Mouse (Mus musculus) spleen, adult 2 months (tissue): ENCODE data around the gene Slc19a1. TPM values are rescaled to one million over a fixed set of nuclear protein-coding genes. Genes with fewer than 3 reads are reported as not detected.

Source experiments
- DNase-seq, 2 experiments: peaks; one replicate each; pipeline versions ENCODE4 v3.0.0 to v3.0.0-alpha.2; 2012 to 2021; ENCODE audit warnings: low spot score in 2 of 2, low read depth in 1 of 2
- H3K27ac ChIP-seq: fragments of 200-500 bp; 2 replicates; pipeline ENCODE4 v1.5.1; 2012; ENCODE audit warnings: low read length, inconsistent platforms; ENCODE audit not compliant: insufficient read depth
- H3K27me3 ChIP-seq: fragments of 200-500 bp; 2 replicates; pipeline ENCODE4 v1.6.1; 2012; ENCODE audit warnings: mild to moderate bottlenecking, moderate library complexity, low read length, inconsistent platforms; ENCODE audit not compliant: control insufficient read depth, insufficient read depth
- H3K36me3 ChIP-seq: fragments of 200-500 bp; 2 replicates; pipeline ENCODE4 v1.6.1; 2012; ENCODE audit warnings: mild to moderate bottlenecking, low read length, inconsistent platforms; ENCODE audit not compliant: control insufficient read depth, insufficient read depth
- H3K4me1 ChIP-seq: fragments of 200-500 bp; 2 replicates; pipeline ENCODE4 v1.6.1; 2011; ENCODE audit warnings: inconsistent platforms; ENCODE audit not compliant: control insufficient read depth, insufficient read depth, insufficient read length
- H3K4me3 ChIP-seq: fragments of 200-500 bp; 2 replicates; pipeline ENCODE4 v1.5.1; 2011; ENCODE audit warnings: mild to moderate bottlenecking, inconsistent platforms; ENCODE audit not compliant: insufficient read depth, insufficient read length; ENCODE audit errors: extremely low read depth
- CTCF ChIP-seq: fragments of 200-500 bp; IDR thresholded peaks from 2 replicates; pipeline ENCODE4 v1.5.1; 2011; ENCODE audit warnings: mild to moderate bottlenecking, inconsistent platforms; ENCODE audit not compliant: insufficient read depth, insufficient read length, insufficient replicate concordance; ENCODE audit errors: extremely low read depth
- POLR2A ChIP-seq: fragments of 200-500 bp; IDR thresholded peaks from 2 replicates; pipeline ENCODE4 v1.6.1; 2011; ENCODE audit warnings: low read depth, low read length, inconsistent platforms
- WGBS: fragments of 180-500 bp; shearing (Covaris S2); methylation state at CpG from one replicate; pipeline ENCODE4 v1.1.7; 2018; 5-methylcytosine and 5-hydroxymethylcytosine counted together
- polyA plus RNA-seq: library from polyadenylated mRNA; depleted of rRNA; stranded (reverse); fragments of >200 nt; gene quantifications from 2 replicates; pipeline ENCODE4 v1.2.3, GENCODE M21; 2012

Slc19a1 gene
- polyA plus RNA-seq, 1 experiment = 46.5 TPM

- H3K27ac ChIP-seq = no peak overlapping the region
- no peak overlapping the region for H3K4me3 ChIP-seq
- DNase-seq = no peak
- H3K36me3 ChIP-seq = no peaks in the 10 kb centered on the region
- no peaks in the 10 kb centered on the region for H3K27me3 ChIP-seq
- H3K4me1 ChIP-seq = no peaks in the 10 kb centered on the region
- TF ChIP-seq POLR2A (no peak), CTCF (no peak)
- 83% methylated on average over 2 of the region's 3 CpGs for WGBS
Measured at GRCm38 (mm10) chr10:77008698-77009097, 23.3 kb upstream of the Slc19a1 start.

- H3K4me1 ChIP-seq = no peaks in the 10 kb centered on the region
- DNase-seq = no peak
- WGBS = 76% methylated on average over 4 of the region's 4 CpGs
- H3K4me3 ChIP-seq = no peak overlapping the region
- H3K27ac ChIP-seq = no peak overlapping the region
- TF ChIP-seq POLR2A = no peak
- no peak for TF ChIP-seq CTCF
- H3K36me3 ChIP-seq = no peaks in the 10 kb centered on the region
- H3K27me3 ChIP-seq = no peaks in the 10 kb centered on the region
Measured at GRCm38 (mm10) chr10:77011681-77012080, 20.4 kb upstream of the Slc19a1 start.

GRCm38 (mm10) chr10:77016080-77016479 is 16.0 kb upstream of the Slc19a1 start:
- no peak for DNase-seq
- TF ChIP-seq POLR2A (no peak), CTCF (no peak)
- H3K27me3 ChIP-seq = no peaks in the 10 kb centered on the region
- H3K4me1 ChIP-seq = no peaks in the 10 kb centered on the region
- 85% methylated on average over 7 of the region's 7 CpGs for WGBS
- no peaks in the 10 kb centered on the region for H3K36me3 ChIP-seq
- H3K4me3 ChIP-seq = no peak overlapping the region
- no peak overlapping the region for H3K27ac ChIP-seq

GRCm38 (mm10) chr10:77016499-77016898 is 15.5 kb upstream of the Slc19a1 start:
- Histone ChIP-seq H3K36me3 (no peaks in the 10 kb centered on the region), H3K27ac (no peak overlapping the region), H3K4me1 (no peaks in the 10 kb centered on the region), H3K27me3 (no peaks in the 10 kb centered on the region), H3K4me3 (no peak overlapping the region)
- no peak for DNase-seq
- 73% methylated on average over 8 of the region's 8 CpGs for WGBS
- TF ChIP-seq POLR2A (no peak), CTCF (no peak)

- no peak for DNase-seq
- no peak for TF ChIP-seq POLR2A
- TF ChIP-seq CTCF = no peak
- Histone ChIP-seq H3K27ac (no peak overlapping the region), H3K36me3 (no peaks in the 10 kb centered on the region), H3K4me3 (no peak overlapping the region), H3K4me1 (no peaks in the 10 kb centered on the region), H3K27me3 (no peaks in the 10 kb centered on the region)
- WGBS = 86% methylated on average over 2 of the region's 2 CpGs
Measured at GRCm38 (mm10) chr10:77017061-77017460, 15.0 kb upstream of the Slc19a1 start.

DNA sequence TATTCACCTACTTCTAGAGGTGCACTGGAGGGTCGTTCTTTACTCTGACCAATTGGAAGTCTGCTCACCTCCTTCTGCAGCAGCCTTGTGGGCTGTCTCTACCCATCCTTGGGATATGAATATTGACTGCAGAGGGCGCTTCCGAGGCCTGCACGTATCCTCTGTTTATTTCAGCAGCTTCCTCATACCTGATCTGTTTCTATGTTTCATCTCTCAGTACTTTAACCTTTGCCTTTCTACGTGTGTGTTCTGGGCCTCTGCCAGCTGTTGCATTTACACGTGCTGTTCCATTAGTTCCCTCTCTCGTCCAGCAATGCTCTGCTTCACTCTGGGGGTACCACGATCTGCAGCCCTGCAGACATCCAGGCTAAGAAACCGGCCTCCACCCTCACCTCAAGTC is 14.4 kb upstream of the Slc19a1 start:
- 76% methylated on average over 9 of the region's 9 CpGs for WGBS
- DNase-seq = no peak
- no peak overlapping the region for H3K27ac ChIP-seq

DNA sequence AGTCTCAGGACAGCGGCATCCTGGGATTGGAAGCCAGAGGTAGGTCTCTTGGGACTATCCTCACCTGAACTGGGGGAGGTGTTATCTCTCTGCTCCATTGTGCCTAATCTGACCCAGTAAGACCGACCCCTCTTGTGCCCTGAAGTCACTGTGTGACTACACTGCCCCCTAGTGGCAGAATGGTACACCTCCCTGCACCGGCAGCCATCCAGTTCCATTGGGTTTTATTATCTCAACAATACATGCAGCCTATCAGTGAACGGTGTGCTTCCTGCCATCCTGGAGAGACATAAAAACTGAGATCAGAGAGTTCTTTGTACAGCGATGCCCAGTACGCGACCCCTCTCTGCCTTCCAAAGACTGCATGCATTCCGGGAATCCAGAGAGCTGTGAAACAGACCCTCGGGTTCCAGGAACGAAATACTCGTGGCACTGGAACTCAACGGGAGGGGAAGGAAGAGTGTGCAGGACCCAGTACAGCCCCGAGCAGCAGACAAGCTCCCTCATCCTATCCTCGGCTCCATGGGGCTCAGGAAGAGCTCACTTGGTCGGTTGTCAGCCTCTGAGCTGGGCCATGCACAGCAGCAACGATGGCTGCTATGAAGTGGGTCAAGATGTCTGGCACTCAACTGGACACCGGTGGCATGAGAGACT is 10.5 kb upstream of the Slc19a1 start:
- Histone ChIP-seq H3K36me3 (no peaks in the 10 kb centered on the region), H3K27me3 (no peaks in the 10 kb centered on the region), H3K4me3 (no peak overlapping the region), H3K4me1 (no peaks in the 10 kb centered on the region), H3K27ac (no peak overlapping the region)
- 25% methylated on average over 17 of the region's 17 CpGs for WGBS
- TF ChIP-seq POLR2A (no peak), CTCF (peak; percentile 85; the same call in 1 of the 2 replicates)
- peak; percentile 25 to 54 for DNase-seq

More for the DNA sequence above, 14.4 kb upstream of the Slc19a1 start:
- no peaks in the 10 kb centered on the region for H3K27me3 ChIP-seq
- H3K4me3 ChIP-seq = no peak overlapping the region
- no peaks in the 10 kb centered on the region for H3K4me1 ChIP-seq
- TF ChIP-seq CTCF (no peak), POLR2A (no peak)
- no peaks in the 10 kb centered on the region for H3K36me3 ChIP-seq
